Mouse (Mus musculus) cerebellum, postnatal 25 days (tissue): ENCODE results near the gene Vps39.

Experiments
- DNase-seq, 2 experiments: peaks; one replicate each; pipeline ENCODE4 v3.0.0; 2021; ENCODE audit warnings: mixed read lengths in 2 of 2

Vps39 gene

DNA sequence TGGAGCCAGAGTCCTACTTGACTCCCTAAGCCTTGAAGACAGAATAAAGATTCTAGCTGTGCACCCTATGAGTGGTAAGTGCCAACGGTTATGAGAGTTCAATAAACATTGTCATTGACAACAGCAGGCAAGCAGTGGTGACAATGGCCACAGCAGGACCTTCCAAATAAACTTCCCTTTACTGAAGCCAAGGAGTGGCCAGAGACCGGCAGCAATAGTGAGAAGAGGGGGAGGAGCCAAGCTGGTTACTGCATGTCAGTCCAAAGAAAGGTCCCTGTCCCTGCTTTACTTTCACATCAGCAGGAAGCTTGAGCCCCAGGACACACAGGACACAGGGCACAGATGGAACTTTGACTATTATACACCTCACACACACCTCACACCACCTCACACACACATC is 56.8 kb downstream of the Vps39 start:
- DNase-seq = no peak

DNA sequence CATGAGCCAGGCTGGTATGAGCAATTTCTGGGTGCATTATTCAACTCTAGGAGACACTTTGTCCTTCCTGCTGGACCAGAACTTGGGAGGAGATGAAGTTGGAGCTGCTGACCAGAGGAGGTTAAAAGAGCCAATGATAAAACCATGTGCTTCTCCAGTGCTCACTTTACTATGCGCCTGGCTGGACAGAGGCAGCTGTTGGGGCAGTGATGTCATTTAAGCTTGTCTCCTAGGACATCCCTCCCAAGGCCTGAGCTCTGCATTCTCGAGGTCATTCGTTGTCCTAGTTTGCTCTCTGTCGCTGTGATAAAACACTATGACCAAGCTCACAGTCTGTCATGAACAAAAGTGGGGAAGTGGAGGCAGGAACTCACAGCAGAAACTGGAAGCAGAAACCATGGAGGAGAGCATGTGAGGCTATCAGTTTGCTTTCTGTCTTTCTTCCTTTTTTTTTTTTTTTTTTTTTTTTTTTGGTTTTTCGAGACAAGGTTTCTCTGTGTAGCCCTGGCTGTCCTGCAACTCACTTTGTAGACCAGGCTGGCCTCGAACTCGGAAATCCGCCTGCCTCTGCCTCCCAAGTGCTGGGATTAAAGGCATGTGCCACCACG is 61.4 kb downstream of the Vps39 start:
- no peak for DNase-seq

DNA sequence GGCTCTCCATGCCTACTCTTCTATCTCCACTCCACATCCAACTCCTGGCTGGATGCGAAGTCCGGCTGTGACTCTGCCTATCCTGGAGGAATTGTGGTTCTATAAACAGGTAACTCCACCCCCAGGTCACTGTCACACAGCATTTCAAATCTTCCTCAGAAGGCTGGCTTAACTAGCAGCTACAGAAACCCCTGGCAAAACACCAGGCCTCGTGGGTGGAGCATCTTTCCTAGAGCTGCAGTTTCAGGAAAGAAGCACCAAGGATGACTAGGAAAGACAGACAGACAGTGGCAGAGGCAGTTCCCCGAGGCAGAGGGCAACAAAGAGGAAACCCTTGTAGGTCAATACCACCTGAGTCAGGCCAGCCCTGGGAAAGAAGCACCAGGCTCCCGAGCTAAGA is 63.9 kb downstream of the Vps39 start, which contains the start of gene Pla2g4d:
Gene Pla2g4d, minus strand, starts transcription at position 203 of the 400 bp plus-strand sequence.
- DNase-seq = no peak

DNA sequence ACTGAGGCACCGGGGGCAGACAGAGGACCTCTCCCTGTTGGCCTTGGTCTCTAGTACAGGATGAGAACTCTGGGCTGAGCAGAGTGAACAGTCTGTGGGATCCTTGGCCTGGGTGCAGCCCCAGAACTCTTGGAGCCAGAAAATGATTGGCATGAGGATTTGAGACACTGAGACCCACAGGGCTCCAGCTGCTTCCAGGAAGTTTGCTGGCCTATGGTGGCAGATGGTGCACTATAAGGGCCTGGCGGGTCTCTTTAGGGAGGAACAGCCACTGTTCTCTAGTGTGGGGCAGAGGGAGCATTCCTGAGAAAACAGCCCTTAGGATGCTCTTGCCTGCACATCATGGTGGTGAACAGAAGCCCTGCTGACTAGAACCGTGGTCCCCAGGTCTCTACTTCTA is 64.5 kb downstream of the Vps39 start:
- peak; percentile 27 to 29 for DNase-seq

- DNase-seq = peak; percentile 32 to 41
Observed at GRCm38 (mm10) chr2:120285639-120286038, 67.3 kb downstream of the Vps39 start.

- DNase-seq = no peak
Observed at GRCm38 (mm10) chr2:120284705-120285104, 68.2 kb downstream of the Vps39 start.

GRCm38 (mm10) chr2:120284094-120284493 is 68.8 kb downstream of the Vps39 start:
- no peak for DNase-seq

GRCm38 (mm10) chr2:120283550-120283949 is 69.4 kb downstream of the Vps39 start:
- DNase-seq = no peak

GRCm38 (mm10) chr2:120281221-120281620 is 71.7 kb downstream of the Vps39 start:
- no peak for DNase-seq

DNA sequence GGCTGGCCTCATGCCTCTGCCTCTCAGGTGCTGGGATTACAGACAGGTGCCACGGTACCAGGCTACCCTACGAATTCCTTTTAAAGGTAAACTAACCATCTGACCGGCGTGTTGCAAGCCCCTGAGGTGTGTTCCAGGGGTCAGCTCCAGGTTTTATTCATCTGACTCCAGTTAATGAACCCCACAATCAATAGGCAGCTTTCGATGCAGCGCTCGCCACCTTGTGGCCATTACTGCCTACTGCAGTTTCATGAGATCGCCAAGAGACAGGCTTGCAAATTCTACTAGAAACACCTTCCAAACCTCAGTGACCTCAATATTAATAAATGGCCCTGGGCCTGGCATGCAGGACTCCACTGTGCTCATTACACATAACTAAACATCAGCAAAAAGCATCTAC is 73.0 kb downstream of the Vps39 start:
- DNase-seq = peak; percentile 81 to 84

- DNase-seq = no peak
Observed at GRCm38 (mm10) chr2:120276951-120277350, 76.0 kb downstream of the Vps39 start.

GRCm38 (mm10) chr2:120268635-120269034 is 84.3 kb downstream of the Vps39 start:
- DNase-seq = peak in 1 of 2 experiments; percentile 34
